Mouse (Mus musculus) kidney, adult 2 months (tissue): ENCODE measurements around the gene Gskip.

Experiments
- CTCF ChIP-seq: fragments of 200-500 bp; conservative IDR thresholded peaks from 2 replicates; pipeline ENCODE4 v1.5.1; 2011; ENCODE audit warnings: low read depth, mild to moderate bottlenecking, control low read depth, low read length, moderate library complexity, mixed read lengths; ENCODE audit not compliant: insufficient read depth, insufficient read length
- POLR2A ChIP-seq: fragments of 200-500 bp; IDR thresholded peaks from one replicate; pipeline ENCODE4 v1.6.1; 2011; ENCODE audit warnings: low read depth, low read length, control low read depth

DNA sequence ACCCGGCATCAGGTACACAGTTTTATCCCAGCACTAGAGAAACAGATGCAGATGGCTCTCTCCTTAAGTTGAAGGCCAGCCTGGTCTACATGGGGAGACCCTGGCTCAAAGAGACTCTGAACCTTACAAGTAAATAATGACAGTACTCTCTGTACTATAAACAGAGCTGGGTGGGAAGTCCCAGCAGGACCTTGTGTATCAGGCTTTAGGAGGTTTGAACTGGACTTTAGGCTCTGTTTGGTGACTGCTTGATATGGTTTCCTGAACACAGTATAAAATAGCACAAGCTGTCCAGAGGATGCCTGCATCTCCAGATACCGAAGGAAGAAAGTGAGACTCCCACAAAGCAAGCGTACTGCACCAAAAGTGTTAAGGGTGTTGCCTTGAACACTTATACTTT is 2.2 kb downstream of the Gskip start:
- TF ChIP-seq POLR2A = no peak
- TF ChIP-seq CTCF = no peak
